Mouse (Mus musculus) inflammation-experienced regulatory T-cells, adult 6 months (primary cell): Measurements from ENCODE around the gene Ppp1r14a. TPM values are rescaled to one million over a fixed set of nuclear protein-coding genes. Genes with fewer than 3 reads are reported as not detected.

Experiments used
- ATAC-seq: one replicate; pipeline ENCODE4 v1.8.0; 2017
- polyA plus RNA-seq, 3 experiments: library from polyadenylated mRNA; unstranded; fragments of 100-300 nt; shearing (Covaris generic); gene quantifications; one replicate each; pipeline ENCODE4 v1.2.1; 2017

Gene Ppp1r14a
- polyA plus RNA-seq, 3 experiments from 2014 or later: not detected

- no peak for ATAC-seq
Observed at GRCm38 (mm10) chr7:29335841-29336671, 46.9 kb downstream of the Ppp1r14a start.

GRCm38 (mm10) chr7:29336795-29337319 lies 47.7 kb downstream of the Ppp1r14a start:
- no peak for ATAC-seq

- no peak for ATAC-seq
Observed at GRCm38 (mm10) chr7:29337766-29338165, 48.7 kb downstream of the Ppp1r14a start.

- ATAC-seq: no peak
Observed at GRCm38 (mm10) chr7:29338351-29338919, 49.3 kb downstream of the Ppp1r14a start.

GRCm38 (mm10) chr7:29338984-29339679 lies 50.0 kb downstream of the Ppp1r14a start:
- ATAC-seq: no peak

- no peak for ATAC-seq
Observed at GRCm38 (mm10) chr7:29340247-29340646, 51.1 kb downstream of the Ppp1r14a start.

- ATAC-seq: no peak
Observed at GRCm38 (mm10) chr7:29340838-29341237, 51.7 kb downstream of the Ppp1r14a start.

GRCm38 (mm10) chr7:29341722-29342121 lies 52.6 kb downstream of the Ppp1r14a start:
- ATAC-seq: no peak

- ATAC-seq: no peak
Observed at GRCm38 (mm10) chr7:29342489-29343092, 53.5 kb downstream of the Ppp1r14a start.

Other genes starting within 250 kb of the Ppp1r14a start
- under 1 TPM in 2 of 3 experiments, not detected in 1; 0.05 to 0.16 TPM for gene Ryr1, start 164.1 kb upstream of the Ppp1r14a start, polyA plus RNA-seq
- 1 to 10 TPM in 1 of 3 experiments, under 1 TPM in 2; 0.45 to 1.1 (median 0.95) TPM for gene Rasgrp4, start 154.5 kb upstream of the Ppp1r14a start, polyA plus RNA-seq
- gene Fam98c, start 133.1 kb upstream of the Ppp1r14a start, polyA plus RNA-seq: 10 to 100 TPM in 2 of 3 experiments, 1 to 10 TPM in 1; 6.5 to 11.3 (median 11.3) TPM
- gene Ggn, start 119.1 kb upstream of the Ppp1r14a start, polyA plus RNA-seq: not detected
- gene Spred3, start 118.9 kb upstream of the Ppp1r14a start, polyA plus RNA-seq: under 1 TPM; 0.18 to 0.46 (median 0.46) TPM
- gene Psmd8, start 108.6 kb upstream of the Ppp1r14a start, polyA plus RNA-seq: 100 to 1,000 TPM; 174 to 249 (median 197) TPM
- 1 to 10 TPM in 1 of 3 experiments, under 1 TPM in 2; 0.28 to 1.2 (median 0.67) TPM for gene Catsperg1, start 75.3 kb upstream of the Ppp1r14a start, polyA plus RNA-seq
- gene Kcnk6, start 56.8 kb upstream of the Ppp1r14a start, polyA plus RNA-seq: 1 to 10 TPM; 1.9 to 4.0 (median 2.0) TPM
- gene Yif1b, start 51.0 kb upstream of the Ppp1r14a start, polyA plus RNA-seq: 10 to 100 TPM; 56.3 to 68.5 (median 57.1) TPM
- gene 2200002D01Rik, start 40.8 kb upstream of the Ppp1r14a start, polyA plus RNA-seq: 1 to 10 TPM in 2 of 3 experiments, under 1 TPM in 1; 0.91 to 1.9 (median 1.7) TPM
- gene Spint2, start 7.4 kb upstream of the Ppp1r14a start, polyA plus RNA-seq: 10 to 100 TPM; 58.9 to 90.9 (median 63.6) TPM
- 1 to 10 TPM in 1 of 3 experiments, under 1 TPM in 1, not detected in 1; 0.13 to 1.2 TPM for gene Dpf1, start 14.6 kb downstream of the Ppp1r14a start, polyA plus RNA-seq
- gene Sipa1l3, start 229.3 kb downstream of the Ppp1r14a start, polyA plus RNA-seq: 1 to 10 TPM; 2.5 to 4.9 (median 4.1) TPM